Mouse (Mus musculus) intestine, postnatal 0 days (tissue): ENCODE results near the gene Pnpla1. TPM values are rescaled to one million over a fixed set of nuclear protein-coding genes. Genes with fewer than 3 reads are reported as not detected.

Source experiments
- ATAC-seq: fragments of 200-750 bp; cut with Nextera tagmentation; 2 replicates; pipeline ENCODE4 v1.8.0; 2017; ENCODE audit warnings: mild to moderate bottlenecking, moderate TSS enrichment, moderate library complexity
- H3K27ac ChIP-seq: fragments of 300-500 bp; sonication (generic); 2 replicates; pipeline ENCODE4 v1.5.1; 2014; ENCODE audit warnings: mild to moderate bottlenecking, low read depth, low read length, moderate library complexity
- H3K27me3 ChIP-seq: fragments of 300-500 bp; sonication (generic); replicated peaks from 2 replicates; pipeline ENCODE4 v1.6.1; 2014; ENCODE audit warnings: low read length, mixed read lengths; ENCODE audit not compliant: control insufficient read depth, insufficient read depth
- H3K36me3 ChIP-seq: fragments of 300-500 bp; sonication (generic); 2 replicates; pipeline ENCODE4 v1.6.1; 2014; ENCODE audit warnings: mild to moderate bottlenecking, moderate library complexity; ENCODE audit not compliant: control insufficient read depth, insufficient read depth
- H3K4me1 ChIP-seq: fragments of 300-500 bp; sonication (generic); replicated peaks from 2 replicates; pipeline ENCODE4 v1.6.1; 2014; ENCODE audit warnings: antibody characterized with exemption, low read length, mixed read lengths; ENCODE audit not compliant: control insufficient read depth, insufficient read depth
- H3K4me2 ChIP-seq: fragments of 300-500 bp; sonication (generic); replicated peaks from 2 replicates; pipeline ENCODE4 v1.6.1; 2014; ENCODE audit warnings: low read depth, mild to moderate bottlenecking, moderate library complexity
- H3K4me3 ChIP-seq: fragments of 300-500 bp; sonication (generic); 2 replicates; pipeline ENCODE4 v1.5.1; 2014; ENCODE audit warnings: low read depth, low read length
- H3K9ac ChIP-seq: fragments of 300-500 bp; sonication (generic); 2 replicates; pipeline ENCODE4 v1.6.1; 2014; ENCODE audit warnings: mild to moderate bottlenecking, low read depth, low read length
- H3K9me3 ChIP-seq: fragments of 300-500 bp; sonication (generic); 2 replicates; pipeline ENCODE4 v1.6.1; 2016; ENCODE audit warnings: mixed run types; ENCODE audit not compliant: control insufficient read depth
- CTCF ChIP-seq: sonication (generic); IDR thresholded peaks from 2 replicates; pipeline ENCODE4 v1.5.1; 2016; ENCODE audit warnings: low read depth, mild to moderate bottlenecking, control low read depth, antibody characterized with exemption, moderate library complexity
- WGBS: fragments of 180-500 bp; shearing (Covaris S2); extraction: QIAGEN DNeasy Blood & Tissue Kit; methylation state at CpG from one replicate; pipeline ENCODE4 v1.1.7; 2014; 5-methylcytosine and 5-hydroxymethylcytosine counted together
- polyA plus RNA-seq: library from polyadenylated mRNA; unstranded; fragments of >200 nt; fragmentation: Nextera tagmentation; extraction: Ambion mirVana; gene quantifications from 2 replicates; pipeline ENCODE4 v1.2.1, GENCODE M21; 2015

Pnpla1 gene
- polyA plus RNA-seq, 1 experiment from 2014 or later = 0.12 TPM

DNA sequence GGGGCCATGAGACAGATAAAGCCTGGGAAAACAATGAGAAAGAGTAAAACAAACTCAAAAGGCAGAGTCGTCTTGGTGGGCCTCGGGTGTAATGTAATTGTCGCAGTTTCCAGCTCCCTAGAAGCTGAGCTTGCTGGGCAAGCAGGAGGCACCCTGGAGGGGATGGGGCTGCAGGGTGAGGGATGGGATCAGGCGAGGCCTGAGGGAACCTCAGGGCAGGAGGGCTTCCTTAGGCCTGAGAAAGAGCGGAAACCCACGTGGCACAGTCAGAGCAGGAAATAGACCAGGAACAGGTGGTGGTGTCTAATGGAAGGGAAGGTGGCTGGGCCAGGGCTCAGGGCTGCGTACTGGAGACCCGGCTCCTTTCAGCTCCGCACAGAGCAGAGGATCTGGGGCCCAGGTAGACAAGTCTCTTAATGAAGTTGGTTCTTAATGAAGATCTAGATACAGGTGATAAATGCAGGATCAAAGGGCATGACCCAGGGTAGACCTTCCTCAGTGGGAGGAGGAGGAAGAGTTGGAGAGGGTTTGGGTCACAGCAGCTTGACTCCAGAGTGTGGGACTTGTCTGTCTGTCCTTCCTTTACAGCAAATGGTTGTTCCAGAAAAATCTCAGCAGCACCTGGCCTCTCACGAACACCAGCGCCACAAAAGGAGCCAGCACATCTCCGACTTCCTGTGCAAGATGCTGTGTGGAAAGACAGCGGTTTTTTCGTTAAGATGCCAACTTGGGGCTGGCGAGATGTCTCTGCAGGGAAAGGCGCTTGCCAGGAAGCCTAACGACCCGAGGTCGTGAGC lies 76.1 kb downstream of the Pnpla1 start:
- H3K27ac ChIP-seq = no peak overlapping the region
- H3K36me3 ChIP-seq = no peaks in the 10 kb centered on the region
- no peaks in the 10 kb centered on the region for H3K4me1 ChIP-seq
- no peaks in the 10 kb centered on the region for H3K9me3 ChIP-seq
- no peak overlapping the region for H3K4me3 ChIP-seq
- 65% methylated on average over 19 of the region's 19 CpGs for WGBS
- no peak for ATAC-seq
- TF ChIP-seq CTCF = no peak
- no peaks in the 10 kb centered on the region for H3K27me3 ChIP-seq
- no peak overlapping the region for H3K4me2 ChIP-seq
- no peak overlapping the region for H3K9ac ChIP-seq

DNA sequence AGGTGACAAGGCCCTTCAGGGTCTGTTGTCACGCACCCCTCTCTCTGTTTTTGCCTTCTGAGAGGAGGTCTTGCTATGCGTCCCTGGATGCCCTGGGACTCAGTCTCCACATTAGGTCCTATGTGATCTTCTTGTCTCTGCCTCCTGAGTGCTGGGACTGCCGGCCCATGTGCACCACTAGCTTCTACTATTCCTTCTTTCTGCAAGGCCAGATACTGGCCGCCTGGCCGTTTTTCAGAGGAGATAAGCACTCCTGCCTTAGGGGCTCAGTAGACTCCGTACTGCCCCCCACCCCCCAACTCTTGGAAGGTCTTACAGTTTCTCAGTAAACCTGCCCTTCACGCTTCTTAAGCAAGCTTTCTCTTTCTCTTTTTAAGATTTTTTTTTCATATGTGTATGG lies 77.9 kb downstream of the Pnpla1 start:
- Histone ChIP-seq H3K27ac (no peak overlapping the region), H3K4me3 (no peak overlapping the region), H3K9ac (no peak overlapping the region), H3K9me3 (no peaks in the 10 kb centered on the region), H3K4me2 (no peak overlapping the region), H3K36me3 (no peaks in the 10 kb centered on the region), H3K27me3 (no peaks in the 10 kb centered on the region), H3K4me1 (no peaks in the 10 kb centered on the region)
- ATAC-seq = no peak
- 91% methylated on average over 7 of the region's 7 CpGs for WGBS
- no peak for TF ChIP-seq CTCF

DNA sequence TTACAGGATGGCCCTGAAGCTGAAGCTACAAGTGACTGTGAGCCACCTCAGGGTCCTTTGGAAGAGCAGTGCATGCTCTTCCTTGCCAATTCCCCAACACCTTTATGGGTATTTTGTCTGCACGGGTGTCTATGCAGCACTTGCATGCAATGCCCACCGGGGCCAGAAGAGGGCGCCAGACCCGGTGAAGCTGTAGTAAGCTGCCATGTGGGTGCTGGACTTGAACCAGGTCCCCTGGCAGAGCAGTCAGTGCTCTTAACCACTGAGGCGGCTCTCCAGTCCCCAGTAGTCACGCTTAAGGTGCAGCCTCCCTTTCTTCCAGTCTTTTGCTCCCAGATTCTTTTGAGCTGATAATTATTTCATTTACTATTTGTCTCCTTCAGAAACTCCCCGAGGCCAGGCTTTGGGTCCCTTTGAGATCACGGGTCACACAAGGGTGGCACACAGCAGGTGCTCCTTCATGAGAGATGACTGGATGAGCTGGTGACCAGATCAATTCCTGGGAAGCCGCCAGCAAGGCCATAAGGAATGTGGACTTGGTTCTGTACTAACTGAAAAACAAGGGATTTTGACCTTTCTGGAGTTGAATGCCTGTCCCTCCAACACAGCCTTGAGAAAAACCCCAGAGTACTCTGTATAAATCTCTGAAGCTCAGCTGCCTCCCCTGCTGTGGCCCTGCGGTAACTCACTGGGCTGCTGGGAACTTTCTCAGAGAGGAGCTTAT lies 78.6 kb downstream of the Pnpla1 start:
- no peaks in the 10 kb centered on the region for H3K36me3 ChIP-seq
- no peak overlapping the region for H3K9ac ChIP-seq
- TF ChIP-seq CTCF = peak; percentile 67
- no peak overlapping the region for H3K4me2 ChIP-seq
- ATAC-seq = no peak
- no peaks in the 10 kb centered on the region for H3K4me1 ChIP-seq
- H3K27me3 ChIP-seq = no peaks in the 10 kb centered on the region
- H3K27ac ChIP-seq = no peak overlapping the region
- 81% methylated on average over 10 of the region's 10 CpGs for WGBS
- H3K4me3 ChIP-seq = no peak overlapping the region
- H3K9me3 ChIP-seq = no peaks in the 10 kb centered on the region

Other genes with a start within 250 kb of the Pnpla1 start
- 55.2 and 70.3 TPM in 2 replicates for gene Srpk1, start 235.7 kb upstream of the Pnpla1 start, polyA plus RNA-seq
- gene Slc26a8, start 168.2 kb upstream of the Pnpla1 start, polyA plus RNA-seq = 0.17 and 0.40 TPM in 2 replicates
- 23.6 and 24.6 TPM in 2 replicates for gene Mapk14, start 167.1 kb upstream of the Pnpla1 start, polyA plus RNA-seq
- gene AC170998.1, start 132.3 kb upstream of the Pnpla1 start, polyA plus RNA-seq = 1.2 and 1.5 TPM in 2 replicates
- 204 and 222 TPM in 2 replicates for gene Mapk13, start 89.1 kb upstream of the Pnpla1 start, polyA plus RNA-seq
- 42.9 and 44.4 TPM in 2 replicates for gene Brpf3, start 57.3 kb upstream of the Pnpla1 start, polyA plus RNA-seq
- 2.9 and 3.5 TPM in 2 replicates for gene 4930539E08Rik, start 56.9 kb downstream of the Pnpla1 start, polyA plus RNA-seq
- gene Pxt1, start 85.4 kb downstream of the Pnpla1 start, polyA plus RNA-seq = not detected in 2 replicates
- gene Kctd20, start 93.5 kb downstream of the Pnpla1 start, polyA plus RNA-seq = 25.6 and 27.0 TPM in 2 replicates
- 51.5 and 59.5 TPM in 2 replicates for gene Stk38, start 149.6 kb downstream of the Pnpla1 start, polyA plus RNA-seq
- gene Srsf3, start 174.2 kb downstream of the Pnpla1 start, polyA plus RNA-seq = 257 TPM in 2 replicates
- gene Cdkn1a, start 232.6 kb downstream of the Pnpla1 start, polyA plus RNA-seq = 74.9 and 88.3 TPM in 2 replicates